Comparison of ENCODE assay signal across 27 mouse cellular contexts in the genomic region with DNA sequence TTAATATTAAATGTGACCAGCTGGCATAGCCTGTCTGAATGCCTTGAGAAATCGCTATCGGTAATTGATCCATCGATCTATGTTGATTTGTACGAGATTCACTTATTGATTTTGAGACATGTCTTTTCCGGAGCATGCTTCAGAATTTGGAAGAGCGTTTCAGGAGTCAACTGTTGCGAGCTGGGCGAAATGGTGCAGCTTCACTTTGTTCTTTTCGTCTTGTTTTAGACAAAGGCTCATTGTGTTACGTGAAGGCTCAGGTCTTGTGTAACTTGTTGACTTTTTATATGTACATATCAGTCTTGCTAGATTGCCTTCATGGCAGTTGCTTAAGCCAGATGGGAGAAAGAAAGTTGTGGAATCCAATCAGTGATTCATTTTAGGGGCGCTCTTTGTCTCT. TPM values are rescaled to one million over a fixed set of nuclear protein-coding genes. Genes with fewer than 3 reads are reported as not detected.
DNase-seq lines count a peak whose midpoint lies in the region; ATAC-seq lines count a peak whose summit lies in the region.
"Had no signal": no experiment of that assay in that cellular context is flagged by ENCODE, and none has a peak within 500 bp of the region (broad histone marks: within the 10 kb centered on the region; RNA-seq: fewer than 3 reads in every experiment).

No protein-coding gene starts in this region.

- peaks cover 55% of the 10 kb centered on the region for H3K4me1 ChIP-seq in forebrain, embryonic 15.5 days
- H3K4me1 ChIP-seq in forebrain, embryonic 10.5 days = peaks cover 8% of the 10 kb centered on the region
- peaks cover 8% of the 10 kb centered on the region for H3K4me1 ChIP-seq in hindbrain, embryonic 15.5 days (replicated peaks)
- H3K4me1 ChIP-seq in hindbrain, embryonic 10.5 days (replicated peaks) = 0 out of 2 replicates have a peak, but pooled peaks cover 4% of the 10 kb centered on the region
- peaks cover 17% of the 10 kb centered on the region for H3K4me1 ChIP-seq in embryonic facial prominence, embryonic 14.5 days (ENCODE audit: control insufficient read depth, insufficient read depth, low read length)
- H3K4me1 ChIP-seq in hindbrain, embryonic 16.5 days (ENCODE audit: control insufficient read depth, insufficient read depth, low read depth, low read length) = peaks cover 2% of the 10 kb centered on the region

- H3K4me3 ChIP-seq in forebrain, embryonic 15.5 days = peak overlapping the region; percentile 5
- H3K4me3 ChIP-seq in forebrain, embryonic 10.5 days = no peak overlapping the region
- H3K4me3 ChIP-seq in hindbrain, embryonic 15.5 days = no peak overlapping the region
- H3K4me3 ChIP-seq in hindbrain, embryonic 10.5 days = no peak overlapping the region
- no peak overlapping the region for H3K4me3 ChIP-seq in embryonic facial prominence, embryonic 14.5 days (ENCODE audit: low read depth, low read length)
- H3K4me3 ChIP-seq in hindbrain, embryonic 16.5 days (ENCODE audit: low read length) = no peak overlapping the region
- H3K4me3 ChIP-seq: heart, embryonic 12.5 days; lung, embryonic 15.5 days; midbrain, embryonic 12.5 days; myocyte; neural tube, embryonic 12.5 days had no signal

- no peaks in the 10 kb centered on the region for H3K27me3 ChIP-seq in forebrain, embryonic 15.5 days
- H3K27me3 ChIP-seq in forebrain, embryonic 10.5 days (ENCODE audit: poor library complexity, severe bottlenecking) = peaks cover 98% of the 10 kb centered on the region
- H3K27me3 ChIP-seq in hindbrain, embryonic 15.5 days = no peaks in the 10 kb centered on the region
- peaks cover 99% of the 10 kb centered on the region for H3K27me3 ChIP-seq in hindbrain, embryonic 10.5 days (ENCODE audit: insufficient read depth, poor library complexity, severe bottlenecking)
- no peaks in the 10 kb centered on the region for H3K27me3 ChIP-seq in embryonic facial prominence, embryonic 14.5 days (replicated peaks; ENCODE audit: control insufficient read depth, insufficient read depth, low read length)
- no peaks in the 10 kb centered on the region for H3K27me3 ChIP-seq in hindbrain, embryonic 16.5 days (replicated peaks; ENCODE audit: control insufficient read depth, insufficient read depth, low read length)
- H3K27me3 ChIP-seq: heart, embryonic 12.5 days; lung, embryonic 15.5 days; neural tube, embryonic 12.5 days had no signal

- ATAC-seq in forebrain, embryonic 15.5 days (replicated peaks) = no peak
- ATAC-seq in hindbrain, embryonic 15.5 days (ENCODE audit: low FRiP score, low read depth) = no peak
- ATAC-seq in embryonic facial prominence, embryonic 14.5 days (ENCODE audit: low read depth) = no peak
- no peak for ATAC-seq in hindbrain, embryonic 16.5 days
- ATAC-seq in megakaryocyte progenitor cell, adult 5-6 weeks (replicated peaks; ENCODE audit: poor library complexity) = no peak
- ATAC-seq: CD4-positive, CD25-positive, alpha-beta regulatory T cell, adult 4 months had no signal

- H3K36me3 ChIP-seq in forebrain, embryonic 15.5 days = peaks cover 8% of the 10 kb centered on the region; the same call in 1 of the 2 replicates
- H3K36me3 ChIP-seq in forebrain, embryonic 10.5 days (replicated peaks) = peaks cover 35% of the 10 kb centered on the region
- no peaks in the 10 kb centered on the region for H3K36me3 ChIP-seq in hindbrain, embryonic 15.5 days
- peaks cover 23% of the 10 kb centered on the region for H3K36me3 ChIP-seq in hindbrain, embryonic 10.5 days
- H3K36me3 ChIP-seq in embryonic facial prominence, embryonic 14.5 days (ENCODE audit: control insufficient read depth, insufficient read depth, low read length) = peaks cover 36% of the 10 kb centered on the region
- peaks cover 2% of the 10 kb centered on the region; the same call in 1 of the 2 replicates for H3K36me3 ChIP-seq in hindbrain, embryonic 16.5 days (ENCODE audit: control insufficient read depth, insufficient read depth, low read length)

- peak overlapping the region; percentile 27; the same call in 1 of the 2 replicates for H3K4me2 ChIP-seq in forebrain, embryonic 15.5 days (replicated peaks)
- peak overlapping the region; percentile 31 for H3K4me2 ChIP-seq in hindbrain, embryonic 15.5 days
- H3K4me2 ChIP-seq in embryonic facial prominence, embryonic 14.5 days (ENCODE audit: low read depth, low read length) = no peak overlapping the region
- peak overlapping the region; percentile 13; the same call in 1 of the 2 replicates for H3K4me2 ChIP-seq in hindbrain, embryonic 16.5 days (ENCODE audit: low read length)
- H3K4me2 ChIP-seq: heart, embryonic 12.5 days; liver, embryonic 11.5 days; lung, embryonic 15.5 days; midbrain, embryonic 12.5 days; neural tube, embryonic 12.5 days had no signal

- no peak overlapping the region for H3K9ac ChIP-seq in forebrain, embryonic 15.5 days (replicated peaks)
- H3K9ac ChIP-seq in hindbrain, embryonic 15.5 days = no peak overlapping the region
- no peak overlapping the region for H3K9ac ChIP-seq in embryonic facial prominence, embryonic 14.5 days (ENCODE audit: low read depth, low read length)
- H3K9ac ChIP-seq in hindbrain, embryonic 16.5 days (ENCODE audit: low read depth, low read length) = no peak overlapping the region
- H3K9ac ChIP-seq: heart, embryonic 12.5 days; lung, embryonic 15.5 days; midbrain, embryonic 12.5 days; neural tube, embryonic 12.5 days had no signal

- 74% methylated on average over 11 of the region's 11 CpGs for WGBS in forebrain, embryonic 15.5 days
- 90% methylated on average over 11 of the region's 11 CpGs for WGBS in forebrain, embryonic 10.5 days
- WGBS in hindbrain, embryonic 15.5 days = 73% methylated on average over 11 of the region's 11 CpGs
- 80% methylated on average over 11 of the region's 11 CpGs for WGBS in hindbrain, embryonic 10.5 days
- WGBS in embryonic facial prominence, embryonic 14.5 days = 77% methylated on average over 11 of the region's 11 CpGs
- WGBS in hindbrain, embryonic 16.5 days = 71% methylated on average over 11 of the region's 11 CpGs

- H3K27ac ChIP-seq in forebrain, embryonic 15.5 days (replicated peaks) = peak overlapping the region; percentile 78
- H3K27ac ChIP-seq in forebrain, embryonic 10.5 days = no peak overlapping the region
- H3K27ac ChIP-seq in hindbrain, embryonic 15.5 days (replicated peaks) = no peak overlapping the region; the same call in 1 of the 2 replicates
- no peak overlapping the region for H3K27ac ChIP-seq in hindbrain, embryonic 10.5 days
- no peak overlapping the region for H3K27ac ChIP-seq in embryonic facial prominence, embryonic 14.5 days (replicated peaks; ENCODE audit: low read depth, low read length)
- H3K27ac ChIP-seq in hindbrain, embryonic 16.5 days (ENCODE audit: low read depth, low read length) = no peak overlapping the region
- H3K27ac ChIP-seq: kidney, postnatal 0 days; lung, embryonic 15.5 days; midbrain, embryonic 12.5 days; neural tube, embryonic 12.5 days had no signal

- no peak for DNase-seq in forebrain, embryonic 10.5 days (ENCODE audit: extremely low spot score, low spot score)
- DNase-seq in hindbrain, embryonic 10.5 days (ENCODE audit: low spot score) = no peak
- peak; percentile 7 for DNase-seq in embryonic facial prominence, embryonic 14.5 days (ENCODE audit: low spot score)
- DNase-seq in spleen, postnatal 10 days (ENCODE audit: low spot score in 2 of 2) = no peak
- DNase-seq: adrenal gland, postnatal 14 days; cerebellum, adult 11-12 months; cerebellum, adult 9-11 months; gastrocnemius, postnatal 25 days; heart, adult 18-20 months; heart, postnatal 4 days; kidney, adult 2 months; kidney, postnatal 4 days; right cerebral cortex, adult 18-20 months; spleen, adult 18-20 months had no signal

- H3K9me3 ChIP-seq in forebrain, embryonic 15.5 days = no peaks in the 10 kb centered on the region
- H3K9me3 ChIP-seq in forebrain, embryonic 10.5 days = peaks cover 11% of the 10 kb centered on the region
- no peaks in the 10 kb centered on the region for H3K9me3 ChIP-seq in hindbrain, embryonic 15.5 days
- no peaks in the 10 kb centered on the region for H3K9me3 ChIP-seq in hindbrain, embryonic 10.5 days
- no peaks in the 10 kb centered on the region for H3K9me3 ChIP-seq in embryonic facial prominence, embryonic 14.5 days (ENCODE audit: control insufficient read depth, low read length)
- no peaks in the 10 kb centered on the region for H3K9me3 ChIP-seq in hindbrain, embryonic 16.5 days (ENCODE audit: control insufficient read depth, low read length)
- H3K9me3 ChIP-seq: heart, embryonic 12.5 days; lung, embryonic 15.5 days; neural tube, embryonic 12.5 days had no signal

RNA-seq across cellular contexts. Expression of gene E130114P18Rik, which starts 6.4 kb away (rescaled TPM):
- 39.8 and 45.7 TPM in 2 replicates for polyA plus RNA-seq in forebrain, embryonic 15.5 days (2015; fragmentation: Nextera tagmentation; extraction: Ambion mirVana)
- 14.3 and 21.3 TPM in 2 replicates for polyA plus RNA-seq in forebrain, embryonic 10.5 days (2016; fragmentation: Nextera tagmentation; extraction: Ambion mirVana)
- 20.2 and 23.1 TPM in 2 replicates for polyA plus RNA-seq in hindbrain, embryonic 15.5 days (2015; fragmentation: Nextera tagmentation; extraction: Ambion mirVana)
- 12.7 and 18.4 TPM in 2 replicates for polyA plus RNA-seq in hindbrain, embryonic 10.5 days (2016; fragmentation: Nextera tagmentation; extraction: Ambion mirVana)
- 4.1 and 4.4 TPM in 2 replicates for polyA plus RNA-seq in embryonic facial prominence, embryonic 14.5 days (2014; fragmentation: Nextera tagmentation; extraction: Ambion mirVana)
- 20.9 and 21.5 TPM in 2 replicates for polyA plus RNA-seq in hindbrain, embryonic 16.5 days (2015; fragmentation: Nextera tagmentation; extraction: Ambion mirVana)
- not detected in 2 replicates for total RNA-seq in megakaryocyte progenitor cell, adult 5-6 weeks (2015)
- not detected in 2 replicates for total RNA-seq in megakaryocyte progenitor cell, adult 5-6 weeks (2017)
- total RNA-seq: adrenal gland, postnatal 14 days; heart, adult 18-20 months; heart, postnatal 4 days; megakaryocyte, adult 5-6 weeks had no signal
- polyA plus RNA-seq: CD4-positive, CD25-positive, alpha-beta regulatory T cell, adult 4 months; myocyte had no signal

RNA-seq across cellular contexts. Expression of gene Nfia, which starts 11.7 kb away (rescaled TPM):
- 98.3 and 101 TPM in 2 replicates for polyA plus RNA-seq in forebrain, embryonic 15.5 days (2015; fragmentation: Nextera tagmentation; extraction: Ambion mirVana)
- 10.9 and 17.6 TPM in 2 replicates for polyA plus RNA-seq in forebrain, embryonic 10.5 days (2016; fragmentation: Nextera tagmentation; extraction: Ambion mirVana)
- 39.5 and 47.1 TPM in 2 replicates for polyA plus RNA-seq in hindbrain, embryonic 15.5 days (2015; fragmentation: Nextera tagmentation; extraction: Ambion mirVana)
- polyA plus RNA-seq in hindbrain, embryonic 10.5 days (2016; fragmentation: Nextera tagmentation; extraction: Ambion mirVana) = 10.9 and 17.5 TPM in 2 replicates
- 61.7 and 62.6 TPM in 2 replicates for polyA plus RNA-seq in embryonic facial prominence, embryonic 14.5 days (2014; fragmentation: Nextera tagmentation; extraction: Ambion mirVana)
- polyA plus RNA-seq in hindbrain, embryonic 16.5 days (2015; fragmentation: Nextera tagmentation; extraction: Ambion mirVana) = 38.4 and 43.4 TPM in 2 replicates
- 21.5 and 35.1 TPM in 2 replicates for total RNA-seq in megakaryocyte progenitor cell, adult 5-6 weeks (2015)
- 1.5 and 3.9 TPM in 2 replicates for total RNA-seq in megakaryocyte progenitor cell, adult 5-6 weeks (2017)
